Mouse (Mus musculus): ENCODE data around the gene Xrcc5.

DNA sequence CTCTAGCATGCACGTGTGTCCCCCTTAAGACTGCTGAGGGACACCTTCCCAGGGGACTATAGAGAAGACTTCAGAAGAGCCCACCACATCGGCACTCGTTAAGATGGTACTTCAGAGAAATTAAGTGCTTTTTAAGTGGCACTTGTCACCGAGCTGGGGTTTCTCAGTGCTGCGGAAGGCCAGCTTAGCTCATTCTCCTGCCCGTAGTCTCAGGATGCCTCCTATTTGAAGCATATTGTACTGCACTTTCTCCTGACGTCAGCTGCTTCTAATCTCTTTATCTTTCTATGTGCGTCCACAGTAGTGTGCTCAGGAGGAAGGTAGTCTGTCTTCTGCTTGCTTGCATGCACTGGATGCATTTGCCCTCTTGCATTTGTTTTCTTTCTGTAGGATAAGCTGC lies 9.2 kb downstream of the Xrcc5 start:
- no peak for TF ChIP-seq POLR2A (IDR thresholded peaks at IDR 0.05; ENCODE audit: control insufficient read depth, extremely low read depth, insufficient read depth, low read length, poor library complexity)
- no peak for TF ChIP-seq CTCF (IDR thresholded peaks at IDR 0.05; ENCODE audit: borderline replicate concordance, control insufficient read depth, extremely low read depth, insufficient read depth, low read length, poor library complexity)

Data from thymus, adult 2 months (tissue).